Mouse (Mus musculus): Measurements from ENCODE around the gene Phpt1.
A peak's percentile ranks its signal among the peaks of the same experiment; 100 is the strongest.

Phpt1 gene

DNA sequence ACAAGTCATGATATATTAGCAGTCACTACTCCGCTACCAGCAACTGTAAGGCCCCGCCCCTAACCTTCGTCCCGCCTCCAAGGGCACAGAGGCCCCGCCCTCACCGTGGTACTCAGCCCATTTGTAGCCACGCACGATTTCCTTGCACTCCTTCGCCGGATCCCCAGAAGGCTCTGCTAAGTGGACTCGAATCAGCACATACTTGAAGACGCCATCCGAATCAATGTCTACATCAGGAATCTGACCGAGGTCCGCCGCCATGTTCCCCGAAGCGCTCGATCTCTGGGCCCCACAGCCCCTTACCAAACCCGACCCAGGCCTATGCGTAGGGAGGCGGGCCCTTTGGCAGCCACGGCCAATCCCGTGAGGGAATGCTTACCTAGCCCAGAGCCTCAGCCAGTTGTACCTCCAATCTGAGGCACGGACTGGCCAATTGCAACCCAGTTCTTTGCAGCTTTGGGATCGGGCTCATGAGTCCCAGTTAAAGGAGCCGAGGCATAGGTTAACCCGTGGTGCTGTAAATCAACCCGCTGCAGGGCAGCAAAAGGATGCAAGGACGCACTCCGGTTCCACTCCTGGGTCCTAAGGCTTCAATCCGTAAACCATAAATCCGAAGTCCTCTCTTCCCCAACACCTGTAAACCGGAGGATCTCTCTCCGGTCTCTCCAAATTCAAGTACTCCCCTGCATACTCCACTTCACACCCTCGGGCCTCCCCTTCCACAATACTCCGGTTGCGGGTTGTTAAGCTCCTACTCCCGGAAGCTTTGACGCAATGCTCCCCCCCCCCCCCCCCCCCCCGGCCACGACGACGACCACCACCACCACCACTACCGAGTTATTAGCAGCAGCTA, at the start of gene Phpt1, which contains the start of gene Mamdc4:
Gene Phpt1, minus strand, starts transcription at position 646 of the 853 bp plus-strand sequence.
Gene Mamdc4, minus strand, starts transcription at position 267 of the 853 bp plus-strand sequence.
- peak; percentile 99 for DNase-seq

DNA sequence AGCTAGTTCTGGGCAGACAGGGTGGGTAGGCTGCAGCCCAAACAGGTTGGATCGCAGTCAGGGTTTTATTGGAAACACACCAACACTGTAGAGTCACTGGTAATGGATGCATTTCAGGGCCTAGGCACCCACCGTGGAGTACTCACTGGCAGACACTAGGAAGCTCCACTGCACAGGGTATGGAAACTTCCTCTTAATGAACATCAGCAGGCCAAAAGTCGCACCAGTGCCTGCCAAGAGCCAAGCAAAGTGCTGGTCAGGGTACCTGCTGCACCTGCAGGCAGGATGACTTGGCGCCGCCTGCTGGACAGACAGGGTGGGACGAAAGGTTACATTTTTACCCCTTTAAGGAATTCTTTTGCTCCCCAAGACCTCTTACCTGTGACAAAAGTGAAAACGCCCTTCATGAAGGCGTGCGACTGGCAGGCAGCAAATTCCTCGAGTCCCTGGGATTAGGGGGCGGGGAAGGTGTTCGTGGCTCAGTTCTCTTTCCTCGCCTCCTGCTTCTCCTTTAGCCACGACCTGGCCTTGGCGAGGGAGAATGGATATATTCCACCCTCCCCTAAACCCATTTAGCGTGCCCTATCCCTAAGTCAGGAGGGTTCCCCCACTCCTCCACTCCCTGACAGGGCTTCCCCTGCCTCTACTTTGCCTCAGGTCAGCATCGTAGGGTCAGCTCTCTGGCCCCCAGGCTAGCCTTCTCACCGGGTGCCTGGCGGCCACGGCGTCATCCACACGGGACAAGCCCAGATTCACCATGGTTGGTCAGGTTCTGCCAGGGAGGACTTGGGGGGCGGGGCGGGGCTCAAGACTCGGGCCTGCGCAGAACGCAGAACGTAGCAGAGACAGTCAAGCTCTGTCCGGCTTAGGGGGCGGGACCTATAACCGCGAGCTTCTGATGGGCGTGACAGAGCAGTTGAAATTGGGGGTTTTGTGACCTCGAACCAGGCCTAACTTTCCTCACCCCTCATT, 46.5 kb upstream of the Phpt1 start, which contains the start of gene Tmem141:
Gene Tmem141, minus strand, starts transcription at position 777 of the 972 bp plus-strand sequence.
- DNase-seq = peak; percentile 93

DNA sequence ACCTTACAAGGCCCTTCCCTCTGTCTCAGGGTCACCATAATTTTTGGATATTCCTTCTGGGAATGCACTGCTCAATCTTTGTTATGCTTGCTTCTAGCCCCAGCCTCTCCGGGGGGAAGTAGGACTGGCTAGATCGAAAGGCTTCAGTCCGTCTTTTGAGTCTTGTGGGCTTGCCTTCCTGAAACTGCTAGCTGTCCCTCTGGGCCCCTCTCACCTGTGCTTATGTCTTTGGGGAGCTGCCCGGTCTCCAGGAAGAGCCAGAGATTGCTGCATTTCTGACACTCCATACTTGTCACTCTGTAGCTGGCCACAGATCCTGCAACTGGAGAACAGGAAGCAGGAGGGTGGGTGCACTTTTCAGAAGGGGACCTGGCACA, 45.8 kb upstream of the Phpt1 start:
- DNase-seq = no peak

DNA sequence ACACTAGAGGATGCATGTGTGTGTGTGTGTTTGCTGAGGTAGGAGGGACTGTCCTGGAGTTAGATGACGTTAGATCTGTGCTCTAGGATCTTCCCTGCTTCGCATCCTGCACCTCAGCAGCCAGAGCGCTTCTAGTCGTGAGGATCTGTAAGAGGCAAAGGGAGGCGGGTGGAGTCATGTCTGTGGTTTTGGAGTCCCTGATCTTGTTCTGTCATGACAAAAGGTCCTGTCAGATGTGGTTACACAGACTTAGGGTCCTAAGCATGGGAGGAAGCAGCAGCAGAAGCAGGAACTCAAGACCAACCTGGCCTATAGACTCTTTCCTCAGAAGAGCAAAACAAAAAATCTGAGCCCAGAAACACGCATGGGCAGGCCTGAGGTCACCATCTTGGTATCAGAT, 45.4 kb upstream of the Phpt1 start:
- no peak for DNase-seq

DNA sequence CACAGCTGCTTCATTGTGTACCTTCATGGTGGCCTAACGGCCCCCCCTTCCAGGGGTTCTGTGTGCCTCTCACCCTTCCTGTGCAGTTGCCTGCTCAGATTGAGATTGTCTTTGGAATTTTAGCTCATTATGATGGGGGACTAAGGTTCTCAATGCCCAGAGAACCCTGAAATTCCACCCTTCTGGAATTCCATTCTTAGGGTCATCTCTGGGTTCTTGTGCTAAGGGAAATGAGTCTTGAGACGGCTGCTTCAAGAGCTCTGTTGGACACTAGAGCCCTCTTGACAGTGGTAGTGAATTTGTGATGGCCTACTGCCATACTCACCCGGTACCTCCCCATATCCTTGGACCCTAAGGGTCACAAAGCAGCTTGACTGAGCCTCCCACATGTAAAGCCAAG, 42.6 kb upstream of the Phpt1 start, which contains the start of gene Ccdc183:
Gene Ccdc183, minus strand, starts transcription at position 101 of the 400 bp plus-strand sequence.
- no peak for DNase-seq

DNA sequence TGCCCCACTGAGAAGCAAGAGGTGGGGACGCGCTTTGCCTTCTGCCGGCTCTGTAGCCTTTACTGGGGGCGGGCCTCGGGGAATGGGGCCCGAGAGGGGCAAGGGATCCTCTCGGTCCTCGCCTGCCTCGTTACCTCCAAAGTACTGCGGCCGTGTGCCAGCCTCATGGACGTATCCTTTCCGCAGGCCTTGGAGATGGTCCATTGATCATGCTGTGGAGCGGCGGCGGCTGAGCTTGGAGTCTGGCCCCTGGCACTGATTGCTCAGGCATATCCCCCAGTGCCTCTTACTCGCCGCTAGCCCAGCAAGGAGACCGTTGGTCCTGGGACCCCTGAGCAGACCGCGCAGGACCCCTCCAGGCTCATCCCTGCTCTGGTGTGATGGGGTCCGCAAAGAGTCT, 41.4 kb upstream of the Phpt1 start:
- DNase-seq = no peak

DNA sequence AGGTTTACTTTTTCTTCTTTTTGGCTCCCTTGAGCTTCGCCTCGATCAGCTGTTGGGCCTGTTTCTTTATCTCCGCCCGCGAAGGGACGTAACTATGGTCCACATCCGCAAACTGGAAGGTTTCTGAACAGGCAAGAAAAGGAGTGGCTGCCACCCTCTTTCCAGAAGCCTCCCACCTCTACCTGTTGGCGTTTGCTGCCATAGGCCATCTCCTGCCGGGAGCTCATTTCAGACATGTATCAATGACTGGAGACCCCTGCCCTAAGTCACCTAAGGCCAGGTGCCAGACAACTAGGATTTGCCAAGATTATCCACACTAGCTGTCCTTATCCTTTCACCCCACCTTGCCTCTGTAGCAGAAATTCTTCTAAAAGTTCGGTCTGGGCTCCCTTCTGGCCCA, 33.6 kb upstream of the Phpt1 start:
- DNase-seq = no peak

DNA sequence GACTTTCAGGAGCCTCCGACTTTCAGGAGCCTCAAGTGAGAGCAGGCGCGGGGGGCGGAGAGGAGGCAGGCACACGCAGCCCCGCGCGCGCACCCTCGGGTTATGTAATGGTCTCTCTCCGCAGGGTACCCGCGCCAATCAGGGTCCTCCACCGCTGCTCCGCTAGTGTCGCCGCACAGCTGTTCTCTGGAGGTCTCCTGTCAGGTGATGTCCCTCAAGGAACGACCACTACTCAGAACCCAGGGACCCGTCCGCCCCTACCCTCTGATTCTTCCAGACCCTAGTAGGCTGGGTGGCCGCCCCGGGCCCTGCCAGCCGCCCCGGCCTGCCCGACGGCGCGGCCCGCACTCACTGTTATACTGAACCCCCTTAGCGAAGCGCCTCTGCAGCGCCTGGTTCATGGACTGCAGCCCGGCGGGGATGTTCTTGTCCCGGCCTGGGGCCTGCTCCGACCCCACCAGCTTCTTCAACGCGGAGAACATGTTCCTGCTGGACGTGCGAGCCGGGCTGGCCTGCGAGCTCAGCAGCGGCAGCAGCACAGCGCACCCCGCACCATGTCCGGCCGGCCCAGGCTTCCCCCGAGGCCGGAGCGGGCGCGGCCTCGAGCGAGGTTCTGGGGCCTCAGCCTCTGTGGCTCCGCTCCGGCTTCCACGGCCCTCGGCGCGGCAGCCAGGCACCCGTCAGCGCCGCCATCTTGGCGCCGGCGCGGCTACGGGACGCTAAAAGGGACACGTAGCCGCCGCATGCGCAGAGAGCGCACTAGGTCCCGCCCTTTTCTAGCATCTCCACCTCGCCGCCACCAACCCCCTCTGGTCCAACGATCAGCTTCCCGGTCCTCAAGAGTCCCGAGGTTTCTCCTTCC, 33.0 kb upstream of the Phpt1 start, which contains the start of gene Rabl6:
Gene Rabl6, minus strand, starts transcription at position 761 of the 862 bp plus-strand sequence.
- DNase-seq = peak; percentile 89

DNA sequence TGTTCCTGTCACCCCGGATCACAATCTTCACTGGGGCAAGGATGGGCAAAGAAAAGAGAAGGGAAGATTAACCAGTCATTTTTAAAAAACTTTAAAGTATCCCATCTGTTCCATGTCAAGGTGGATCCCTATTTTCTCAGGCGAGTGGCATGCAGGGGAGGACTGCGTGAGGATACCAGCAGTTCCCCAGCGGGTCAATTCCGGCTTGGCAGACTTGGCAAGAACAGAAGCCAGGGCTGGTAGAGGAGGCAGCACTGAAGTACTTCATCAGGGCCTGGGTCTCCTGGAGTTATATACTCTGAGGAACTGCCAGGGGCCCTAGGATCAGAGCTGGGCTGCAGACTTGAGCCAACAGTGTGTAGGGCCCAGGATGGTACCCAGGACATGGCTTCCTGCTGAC, 27.5 kb upstream of the Phpt1 start:
- DNase-seq = no peak

DNA sequence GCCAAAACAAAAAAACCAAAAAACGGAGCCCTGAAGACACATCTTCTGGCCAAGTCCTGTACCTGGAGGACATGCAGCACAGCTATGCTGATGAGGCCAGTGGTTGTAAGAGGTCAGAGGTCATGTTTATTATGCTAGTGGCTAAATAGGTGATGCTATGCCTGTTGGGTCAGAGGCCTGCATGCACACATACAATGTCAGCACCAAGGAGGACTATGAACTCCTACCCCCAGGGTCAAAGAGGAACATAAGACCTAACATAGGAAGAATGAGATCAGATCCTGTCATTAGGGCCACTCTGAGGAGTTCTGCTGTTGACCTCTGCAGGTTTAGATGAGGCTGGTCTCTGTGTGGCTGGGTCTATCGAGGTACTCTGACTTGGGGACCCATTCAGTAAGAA, 25.0 kb upstream of the Phpt1 start:
- DNase-seq = no peak

DNA sequence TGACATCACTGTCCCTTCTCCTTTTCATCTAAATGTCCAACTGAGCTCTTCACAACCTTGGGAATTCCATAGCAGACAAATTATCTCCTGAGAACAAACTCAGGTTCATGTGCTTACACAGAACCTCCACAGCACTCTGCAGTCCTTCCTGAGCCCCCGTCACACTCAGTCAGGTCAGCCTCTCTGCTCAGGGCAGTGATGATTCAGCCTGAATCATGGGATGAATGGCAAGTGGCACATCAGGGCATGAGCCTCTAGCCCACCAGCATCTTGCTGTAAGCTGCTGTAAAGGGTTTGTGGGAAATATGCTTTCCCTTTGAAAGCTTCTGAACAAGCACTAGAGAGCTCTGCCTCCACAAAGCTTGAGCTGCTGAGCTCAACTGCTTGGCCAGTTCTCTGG, 23.7 kb upstream of the Phpt1 start:
- no peak for DNase-seq

DNA sequence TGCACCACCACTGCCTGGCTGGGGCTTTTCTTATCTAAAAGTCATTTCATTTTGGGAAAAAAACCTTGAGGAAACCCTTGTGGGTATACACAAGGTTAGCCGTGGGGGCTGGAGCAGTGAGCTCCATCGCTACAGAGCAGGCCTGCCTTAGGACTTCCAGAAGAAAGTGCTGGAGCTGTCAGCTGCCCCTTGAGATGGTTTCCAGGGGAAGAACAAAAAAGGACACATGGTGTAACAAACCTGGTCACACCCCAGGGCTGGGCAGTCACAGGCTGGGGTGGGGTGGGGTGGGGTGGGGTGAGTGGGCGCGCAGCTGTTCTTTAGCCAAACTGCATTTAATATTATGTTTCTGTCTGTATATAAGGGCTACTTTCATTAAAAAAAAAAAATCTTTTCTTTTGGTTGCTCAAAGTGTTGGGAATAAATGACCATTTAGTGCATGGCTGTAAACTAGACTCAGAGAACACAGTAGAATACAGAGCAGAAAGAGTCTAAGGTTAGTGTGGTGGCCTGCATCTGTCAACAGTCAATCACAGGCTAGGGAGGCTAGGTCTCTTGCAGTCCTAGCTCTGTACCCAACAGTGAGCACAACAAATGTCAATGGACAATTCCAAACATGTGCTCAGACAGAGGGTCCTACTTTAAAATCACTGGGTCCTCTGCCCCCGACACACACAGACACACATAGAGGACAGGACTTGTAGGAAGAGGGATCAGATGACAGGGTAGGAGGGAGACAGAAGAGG, 21.9 kb upstream of the Phpt1 start:
- no peak for DNase-seq

DNA sequence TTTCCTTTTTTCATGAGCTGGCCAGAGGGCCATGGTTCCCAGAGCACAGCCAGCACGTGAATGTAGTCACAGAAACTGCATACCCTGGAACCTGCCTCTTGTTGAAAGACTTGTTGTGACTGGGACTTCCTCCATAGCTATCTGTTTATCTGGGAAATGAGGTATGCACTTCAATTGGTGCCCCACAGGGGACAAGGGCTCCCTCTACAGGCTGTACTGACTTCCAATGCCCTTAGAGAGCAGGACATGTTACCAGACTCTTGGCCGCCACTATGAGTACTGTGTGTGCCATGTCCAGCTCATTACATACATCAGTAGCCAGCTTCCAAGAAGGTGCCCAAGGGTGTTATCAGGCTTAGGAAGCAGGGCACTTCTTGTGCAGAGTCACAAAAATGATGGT, 16.8 kb upstream of the Phpt1 start:
- DNase-seq = no peak

DNA sequence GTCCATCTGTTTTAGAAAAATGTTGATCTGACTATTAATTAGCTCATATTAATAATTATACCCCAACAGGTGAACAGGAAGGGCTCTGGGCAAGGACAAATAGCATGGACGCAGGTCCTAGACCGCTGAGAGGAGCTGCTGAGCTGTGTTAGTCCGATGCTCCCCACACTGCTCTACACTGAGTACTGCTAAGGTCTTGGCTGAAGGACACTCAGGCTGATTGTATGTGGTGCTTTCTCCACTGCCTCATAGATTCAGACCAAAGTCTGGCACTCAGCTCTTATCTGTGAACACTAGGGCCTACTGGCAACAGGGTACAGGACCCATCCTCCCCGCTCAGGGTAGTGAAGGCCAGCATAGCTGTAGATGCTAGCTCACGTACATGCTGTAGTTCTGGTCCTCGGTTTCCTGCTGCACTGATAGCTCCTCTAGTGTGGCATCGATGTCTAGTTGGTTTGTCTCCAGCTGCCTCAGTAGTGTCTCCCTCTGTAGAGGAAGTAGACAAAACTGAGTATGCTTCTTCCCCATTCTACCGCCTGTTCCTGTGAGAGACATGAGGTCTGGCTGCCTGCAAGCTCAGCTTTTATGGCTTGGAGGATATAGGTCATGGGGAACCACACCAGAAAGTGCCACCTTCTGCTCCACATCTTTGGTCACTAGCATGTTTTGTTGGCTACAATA, 13.3 kb upstream of the Phpt1 start:
- DNase-seq = peak; percentile 62

DNA sequence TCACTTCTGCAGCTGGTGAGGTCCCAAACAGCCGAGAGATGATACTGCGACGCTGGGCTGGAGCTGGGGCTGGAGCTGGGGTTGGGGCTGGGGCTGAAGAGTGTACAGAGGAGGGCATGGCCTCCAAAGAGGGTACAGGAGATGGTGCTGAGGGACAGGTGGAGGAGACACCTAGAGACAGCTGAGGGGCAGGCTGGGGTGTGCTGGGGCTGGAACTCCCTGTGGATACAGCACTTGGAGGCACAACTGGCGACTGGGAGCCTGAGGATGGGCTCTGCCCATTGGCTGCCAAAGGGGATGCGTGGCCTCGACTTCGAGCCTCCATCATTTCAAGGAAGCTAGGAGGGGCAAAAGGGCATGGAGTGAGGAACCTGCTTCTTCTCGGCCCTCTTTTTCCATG, 12.3 kb upstream of the Phpt1 start:
- no peak for DNase-seq

DNA sequence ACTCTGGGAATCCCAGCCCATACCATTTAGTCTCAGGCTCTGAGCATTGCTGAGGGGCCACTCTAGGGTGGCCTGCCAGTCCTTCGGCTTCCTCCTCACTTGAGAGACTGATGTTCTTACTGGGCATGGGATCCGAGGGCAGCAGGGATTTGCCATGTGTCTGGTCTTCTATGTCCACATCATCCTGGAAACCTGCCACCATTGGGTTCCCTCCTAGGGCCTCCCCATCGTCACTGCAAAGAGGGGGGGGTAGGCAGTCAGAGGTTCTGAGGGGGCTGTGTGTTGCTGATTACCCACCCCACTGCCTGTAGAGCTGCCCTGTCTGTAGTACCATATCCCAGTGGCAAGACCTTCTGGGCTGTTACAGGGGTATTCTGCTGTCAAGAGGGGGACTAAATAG, 10.6 kb upstream of the Phpt1 start:
- no peak for DNase-seq

DNA sequence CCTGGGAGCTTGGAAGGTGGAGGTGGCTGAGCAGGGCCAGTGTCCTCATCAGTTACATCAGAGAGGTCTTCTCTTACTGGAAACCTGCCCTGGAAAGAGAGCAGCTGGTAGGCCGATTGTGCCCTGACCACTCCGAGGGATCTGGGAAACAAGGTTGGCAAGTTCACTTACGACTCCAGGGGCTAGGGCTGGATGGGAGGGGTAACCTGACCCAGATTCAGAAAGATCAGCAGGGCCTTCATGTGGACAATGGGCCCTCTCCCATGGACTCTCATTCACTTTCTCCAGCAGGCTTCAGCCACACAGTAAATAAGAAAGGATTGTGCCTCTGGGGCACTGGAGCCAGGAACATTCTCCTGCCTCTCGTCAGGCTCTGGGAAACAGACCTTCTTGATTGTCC, 9.8 kb upstream of the Phpt1 start:
- no peak for DNase-seq

DNA sequence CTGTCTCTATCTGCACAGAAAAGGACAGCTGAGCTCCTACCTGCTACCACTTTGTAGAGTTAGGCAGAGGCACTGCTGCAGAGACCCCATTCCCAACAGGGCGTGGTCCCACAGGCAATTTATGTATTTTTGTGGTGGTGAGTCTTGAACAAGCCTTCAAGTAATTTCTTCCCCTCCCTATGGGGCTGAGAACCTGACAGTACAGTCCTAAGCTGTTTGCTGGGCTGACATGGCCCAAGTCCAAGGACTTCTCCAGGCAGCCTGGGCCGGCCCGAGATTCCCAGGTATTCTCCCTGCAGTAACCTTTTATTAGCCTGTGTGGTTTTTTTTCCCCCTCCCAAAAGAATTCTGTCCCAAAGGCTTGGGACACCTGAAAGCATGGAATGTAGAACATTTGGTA, 9.1 kb upstream of the Phpt1 start:
- no peak for DNase-seq

DNA sequence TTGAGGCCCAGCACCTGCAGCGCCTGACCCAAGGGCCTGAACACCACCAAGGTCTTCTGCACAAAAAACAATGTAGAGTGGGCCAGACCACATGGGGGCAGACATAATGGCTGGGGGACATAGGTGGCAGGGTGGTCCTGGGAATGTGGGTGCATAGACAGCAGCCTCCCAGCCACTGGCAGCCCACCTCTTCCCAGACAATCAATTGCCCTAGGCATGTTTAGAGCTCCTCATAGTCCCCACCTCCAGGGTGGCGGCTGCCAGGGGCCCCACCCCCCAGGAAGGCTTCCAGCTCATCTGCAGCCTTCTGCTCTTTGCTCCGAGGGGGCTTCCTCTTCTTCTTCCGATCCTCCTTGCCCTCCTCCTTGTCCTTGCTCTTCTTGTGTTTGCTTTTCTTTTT, 8.5 kb upstream of the Phpt1 start:
- DNase-seq = no peak

DNA sequence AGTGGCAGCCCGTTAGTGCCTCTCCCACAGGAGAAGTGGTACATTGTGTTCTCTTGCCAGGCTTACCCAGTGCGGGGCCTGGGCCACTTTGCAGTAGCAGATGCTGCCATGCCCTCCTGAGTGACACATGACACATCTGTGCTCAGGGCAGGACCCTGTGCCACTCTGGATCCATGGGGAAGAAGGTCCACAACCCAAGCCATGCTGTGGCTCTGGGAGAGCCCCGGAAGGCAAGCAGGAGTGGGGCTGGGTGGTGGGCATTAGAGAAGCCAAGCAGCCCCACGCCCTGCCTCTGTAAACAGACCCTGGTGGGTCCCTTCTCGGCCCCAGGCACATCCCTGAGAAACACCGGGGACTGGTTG, 8.1 kb upstream of the Phpt1 start:
- no peak for DNase-seq

DNA sequence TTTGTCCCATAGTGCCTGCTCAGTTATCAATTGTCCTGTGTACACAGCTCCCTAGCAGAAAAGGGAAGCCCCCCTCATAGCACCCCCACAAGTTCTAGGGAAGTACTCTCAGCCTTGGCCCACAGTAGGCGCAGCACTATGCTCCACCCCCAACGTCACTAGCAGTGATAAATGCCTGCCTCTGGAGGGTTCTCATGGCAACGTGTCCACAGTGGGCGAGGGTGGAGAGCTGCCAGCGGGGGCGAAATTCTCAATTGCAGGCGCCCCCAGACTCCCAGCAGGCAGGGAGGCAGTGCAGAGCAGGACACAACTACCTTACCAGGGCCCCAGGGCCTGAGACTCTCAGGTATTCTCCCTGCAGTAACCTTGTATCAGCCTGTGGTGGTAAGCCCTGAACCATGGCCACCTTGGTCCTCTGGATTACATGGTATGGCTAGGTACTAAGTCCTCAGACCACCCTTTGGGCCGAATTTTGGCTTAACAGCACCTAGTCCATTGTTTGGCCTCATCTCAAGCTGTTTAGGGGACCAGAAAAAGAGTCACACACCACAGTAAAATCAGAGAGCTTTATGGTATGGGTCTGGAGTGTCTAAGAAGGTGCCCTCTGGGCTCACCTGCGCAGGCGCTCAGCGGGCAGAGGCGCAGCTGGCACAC, 7.6 kb upstream of the Phpt1 start:
- DNase-seq = peak; percentile 89

Data from layer of hippocampus, adult 9-11 months (tissue).